Mouse (Mus musculus) ES-Bruce4 (cell line): ENCODE measurements at regions not wholly inside any gene's neighbourhood (a gene's known extent, or its start where the extent isn't known, plus 50 kb on each side); places are given as distances from the start of the nearest gene placed in this dataset.

ENCODE experiments used
- H3K27ac ChIP-seq: 2 replicates; pipeline ENCODE4 v1.5.1; 2012; ENCODE audit warnings: low read length, inconsistent platforms; ENCODE audit not compliant: insufficient read depth
- H3K27me3 ChIP-seq: 2 replicates; pipeline ENCODE4 v1.6.1; 2012; ENCODE audit warnings: mild to moderate bottlenecking, low read length, inconsistent platforms; ENCODE audit not compliant: control insufficient read depth, poor library complexity, insufficient read depth, severe bottlenecking
- H3K36me3 ChIP-seq: 2 replicates; pipeline ENCODE4 v1.6.1; 2012; ENCODE audit warnings: inconsistent platforms, mild to moderate bottlenecking, low read length, moderate library complexity; ENCODE audit not compliant: control insufficient read depth, poor library complexity, insufficient read depth, severe bottlenecking
- H3K4me1 ChIP-seq: one replicate; pipeline ENCODE4 v1.8.1; 2011; ENCODE audit warnings: low read length; ENCODE audit not compliant: control insufficient read depth, insufficient read depth
- H3K4me3 ChIP-seq: 2 replicates; pipeline ENCODE4 v1.5.1; 2011; ENCODE audit warnings: low read depth, mild to moderate bottlenecking, low read length
- H3K9ac ChIP-seq: 2 replicates; pipeline ENCODE4 v1.6.1; 2012; ENCODE audit warnings: low read depth, mild to moderate bottlenecking, inconsistent platforms; ENCODE audit not compliant: poor library complexity, severe bottlenecking
- H3K9me3 ChIP-seq: replicated peaks from 2 replicates; pipeline ENCODE4 v1.6.1; 2012; ENCODE audit warnings: mild to moderate bottlenecking, low read length, inconsistent platforms; ENCODE audit not compliant: control insufficient read depth, poor library complexity, insufficient read depth, severe bottlenecking
- CTCF ChIP-seq: IDR thresholded peaks from one replicate; pipeline ENCODE4 v1.8.1; 2011; ENCODE audit warnings: low read depth, low read length
- EP300 ChIP-seq: IDR thresholded peaks from 2 replicates; pipeline ENCODE4 v1.6.1; 2011; ENCODE audit warnings: low read depth, low read length; ENCODE audit not compliant: insufficient read depth
- POLR2A ChIP-seq: IDR thresholded peaks from one replicate; pipeline ENCODE4 v1.8.1; 2011; ENCODE audit warnings: low read length; ENCODE audit not compliant: insufficient read depth

- no peaks in the 10 kb centered on the region for H3K36me3 ChIP-seq
Measured at GRCm38 (mm10) chr10:96519411-96519810, 97.4 kb upstream of the Btg1 start.

GRCm38 (mm10) chr10:96520995-96521760, 95.6 kb upstream of the Btg1 start:
- Histone ChIP-seq H3K9me3 (no peaks in the 10 kb centered on the region), H3K27me3 (no peaks in the 10 kb centered on the region), H3K4me3 (no peak overlapping the region), H3K36me3 (no peaks in the 10 kb centered on the region), H3K4me1 (no peaks in the 10 kb centered on the region), H3K9ac (no peak overlapping the region), H3K27ac (no peak overlapping the region)
- TF ChIP-seq EP300 = no peak
- TF ChIP-seq CTCF = no peak
- TF ChIP-seq POLR2A = no peak

More at GRCm38 (mm10) chr10:96519411-96519810, 97.4 kb upstream of the Btg1 start:
- no peak for TF ChIP-seq CTCF
- TF ChIP-seq POLR2A = no peak
- TF ChIP-seq EP300 = no peak
- H3K27ac ChIP-seq = no peak overlapping the region
- no peaks in the 10 kb centered on the region for H3K27me3 ChIP-seq
- H3K4me1 ChIP-seq = no peaks in the 10 kb centered on the region
- H3K9ac ChIP-seq = no peak overlapping the region
- H3K9me3 ChIP-seq = no peaks in the 10 kb centered on the region
- H3K4me3 ChIP-seq = no peak overlapping the region

- TF ChIP-seq POLR2A (no peak), CTCF (no peak), EP300 (no peak)
- Histone ChIP-seq H3K27me3 (no peaks in the 10 kb centered on the region), H3K4me1 (no peaks in the 10 kb centered on the region), H3K36me3 (no peaks in the 10 kb centered on the region), H3K4me3 (no peak overlapping the region), H3K9ac (no peak overlapping the region), H3K27ac (no peak overlapping the region), H3K9me3 (no peaks in the 10 kb centered on the region)
Measured at GRCm38 (mm10) chr10:96523967-96524801, 92.6 kb upstream of the Btg1 start.

- H3K27ac ChIP-seq = no peak overlapping the region
Measured at GRCm38 (mm10) chr10:96527864-96528263, 88.9 kb upstream of the Btg1 start.

GRCm38 (mm10) chr10:96534547-96535124, 82.2 kb upstream of the Btg1 start:
- Histone ChIP-seq H3K27me3 (no peaks in the 10 kb centered on the region), H3K9ac (no peak overlapping the region), H3K27ac (no peak overlapping the region), H3K4me3 (no peak overlapping the region), H3K36me3 (no peaks in the 10 kb centered on the region), H3K4me1 (no peaks in the 10 kb centered on the region), H3K9me3 (no peaks in the 10 kb centered on the region)
- TF ChIP-seq CTCF (no peak), EP300 (no peak), POLR2A (no peak)

More at GRCm38 (mm10) chr10:96527864-96528263, 88.9 kb upstream of the Btg1 start:
- Histone ChIP-seq H3K27me3 (no peaks in the 10 kb centered on the region), H3K4me3 (no peak overlapping the region), H3K36me3 (no peaks in the 10 kb centered on the region), H3K9me3 (no peaks in the 10 kb centered on the region), H3K4me1 (no peaks in the 10 kb centered on the region), H3K9ac (no peak overlapping the region)
- TF ChIP-seq EP300 (no peak), POLR2A (no peak), CTCF (no peak)

GRCm38 (mm10) chr10:96535461-96535860, 81.3 kb upstream of the Btg1 start:
- Histone ChIP-seq H3K9ac (no peak overlapping the region), H3K27me3 (no peaks in the 10 kb centered on the region), H3K36me3 (no peaks in the 10 kb centered on the region), H3K27ac (no peak overlapping the region), H3K9me3 (no peaks in the 10 kb centered on the region), H3K4me3 (no peak overlapping the region), H3K4me1 (no peaks in the 10 kb centered on the region)
- TF ChIP-seq CTCF = no peak
- no peak for TF ChIP-seq EP300
- TF ChIP-seq POLR2A = no peak
